Mouse (Mus musculus) hindbrain, embryonic 16.5 days (tissue): ENCODE data around the gene B3gnt2. TPM values are rescaled to one million over a fixed set of nuclear protein-coding genes. Genes with fewer than 3 reads are reported as not detected.

Experiments
- ATAC-seq: fragments of 200-750 bp; cut with Nextera tagmentation; 2 replicates; pipeline ENCODE4 v1.8.0; 2017; ENCODE audit warnings: moderate TSS enrichment, moderate library complexity
- H3K27ac ChIP-seq: fragments of 300-500 bp; sonication (generic); 2 replicates; pipeline ENCODE4 v1.5.1; 2014; ENCODE audit warnings: low read depth, mild to moderate bottlenecking, control low read depth, low read length, moderate library complexity
- H3K27me3 ChIP-seq: fragments of 300-500 bp; sonication (generic); replicated peaks from 2 replicates; pipeline ENCODE4 v1.6.1; 2014; ENCODE audit warnings: low read length; ENCODE audit not compliant: control insufficient read depth, insufficient read depth
- H3K36me3 ChIP-seq: fragments of 300-500 bp; sonication (generic); 2 replicates; pipeline ENCODE4 v1.6.1; 2014; ENCODE audit warnings: mild to moderate bottlenecking, low read length, moderate library complexity, mixed read lengths; ENCODE audit not compliant: control insufficient read depth, insufficient read depth
- H3K4me1 ChIP-seq: fragments of 300-500 bp; sonication (generic); 2 replicates; pipeline ENCODE4 v1.6.1; 2014; ENCODE audit warnings: low read depth, low read length; ENCODE audit not compliant: control insufficient read depth, insufficient read depth
- H3K4me2 ChIP-seq: fragments of 300-500 bp; sonication (generic); 2 replicates; pipeline ENCODE4 v1.6.1; 2014; ENCODE audit warnings: mild to moderate bottlenecking, low read length, control low read depth, moderate library complexity
- H3K4me3 ChIP-seq: fragments of 300-500 bp; sonication (generic); 2 replicates; pipeline ENCODE4 v1.5.1; 2014; ENCODE audit warnings: mild to moderate bottlenecking, low read length, control low read depth, moderate library complexity
- H3K9ac ChIP-seq: fragments of 300-500 bp; sonication (generic); 2 replicates; pipeline ENCODE4 v1.6.1; 2014; ENCODE audit warnings: low read depth, mild to moderate bottlenecking, control low read depth, low read length, moderate library complexity
- H3K9me3 ChIP-seq: fragments of 300-500 bp; sonication (generic); 2 replicates; pipeline ENCODE4 v1.6.1; 2014; ENCODE audit warnings: mild to moderate bottlenecking, low read length, moderate library complexity; ENCODE audit not compliant: control insufficient read depth
- WGBS: fragments of 180-500 bp; shearing (Covaris S2); extraction: QIAGEN DNeasy Blood & Tissue Kit; methylation state at CpG from one replicate; pipeline ENCODE4 v1.1.7; 2014; 5-methylcytosine and 5-hydroxymethylcytosine counted together
- polyA plus RNA-seq: library from polyadenylated mRNA; unstranded; fragments of >200 nt; fragmentation: Nextera tagmentation; extraction: Ambion mirVana; gene quantifications from 2 replicates; pipeline ENCODE4 v1.2.1, GENCODE M21; 2015

Gene B3gnt2
- polyA plus RNA-seq, 1 experiment from 2014 or later: 2.7 TPM

GRCm38 (mm10) chr11:22846093-22846835, 14.5 kb downstream of the B3gnt2 start:
- H3K4me1 ChIP-seq: peaks cover 3% of the 10 kb centered on the region; the same call in 1 of the 2 replicates
- H3K9ac ChIP-seq: no peak overlapping the region
- WGBS: 62% methylated on average over 6 of the region's 6 CpGs
- 0 out of 2 replicates have a peak, but pooled peaks have one; percentile 10 for ATAC-seq
- H3K27ac ChIP-seq: 0 out of 2 replicates have a peak overlapping the region, but pooled peaks have one; percentile 12
- no peaks in the 10 kb centered on the region for H3K9me3 ChIP-seq
- H3K4me2 ChIP-seq: no peak overlapping the region
- H3K27me3 ChIP-seq: no peaks in the 10 kb centered on the region
- H3K36me3 ChIP-seq: no peaks in the 10 kb centered on the region
- H3K4me3 ChIP-seq: no peak overlapping the region

DNA sequence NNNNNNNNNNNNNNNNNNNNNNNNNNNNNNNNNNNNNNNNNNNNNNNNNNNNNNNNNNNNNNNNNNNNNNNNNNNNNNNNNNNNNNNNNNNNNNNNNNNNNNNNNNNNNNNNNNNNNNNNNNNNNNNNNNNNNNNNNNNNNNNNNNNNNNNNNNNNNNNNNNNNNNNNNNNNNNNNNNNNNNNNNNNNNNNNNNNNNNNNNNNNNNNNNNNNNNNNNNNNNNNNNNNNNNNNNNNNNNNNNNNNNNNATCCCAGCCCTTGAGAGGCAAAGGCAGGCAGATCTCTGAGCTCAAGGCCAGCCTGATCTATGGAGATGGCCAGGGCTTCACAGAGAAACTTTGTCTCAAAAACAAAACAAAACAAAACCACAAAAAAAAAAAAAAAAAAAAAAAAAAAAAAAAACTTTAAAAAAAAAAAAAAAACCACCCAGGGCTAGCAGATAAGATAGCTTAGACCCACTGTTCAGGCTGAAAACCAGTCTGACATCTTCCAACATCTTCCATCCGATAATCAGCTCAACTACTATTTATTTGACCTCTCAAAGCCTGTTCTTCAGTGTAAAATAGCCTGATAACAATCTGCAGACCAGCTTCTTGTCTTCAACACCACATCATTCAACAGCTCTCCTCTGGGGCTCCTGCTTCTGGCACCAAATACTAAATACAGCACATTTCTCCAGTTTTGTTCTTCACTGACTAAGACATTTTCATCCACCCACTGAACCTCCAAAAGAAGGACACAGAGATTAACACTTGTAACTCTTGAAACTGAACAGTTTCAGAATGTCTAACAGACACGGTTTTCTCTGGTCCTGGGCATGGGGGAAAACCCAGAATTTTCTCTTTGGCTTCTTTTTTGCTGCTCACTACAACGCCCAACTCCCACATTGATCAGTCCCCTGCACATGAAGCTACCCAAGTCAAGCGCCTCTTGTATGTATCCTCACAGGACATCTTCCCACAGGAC, 15.7 kb downstream of the B3gnt2 start:
- Histone ChIP-seq H3K36me3 (no peaks in the 10 kb centered on the region), H3K4me3 (no peak overlapping the region)
- 86% methylated on average over 4 of the region's 4 CpGs for WGBS

DNA sequence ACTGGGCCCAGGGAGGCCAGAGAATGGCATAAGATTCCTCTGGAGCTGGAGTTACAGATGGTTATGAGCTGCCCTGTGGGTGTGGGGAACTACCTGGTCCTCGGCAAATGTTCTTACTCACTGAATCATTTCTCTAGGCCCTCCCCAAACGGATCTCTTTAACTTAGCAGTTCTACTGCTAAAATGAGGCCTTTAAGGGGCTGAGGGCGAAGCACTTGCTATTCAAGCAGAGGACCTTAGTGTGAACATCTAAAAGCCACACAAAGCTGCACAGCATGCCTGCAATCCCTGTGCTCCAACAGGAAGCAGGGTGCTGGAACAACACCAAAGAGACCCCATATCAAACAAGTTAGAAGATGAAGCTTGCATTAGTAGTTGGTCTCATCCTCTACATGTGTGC, 21.3 kb downstream of the B3gnt2 start:
- ATAC-seq: no peak
- WGBS: 69% methylated on average over 3 of the region's 3 CpGs
- Histone ChIP-seq H3K9ac (no peak overlapping the region), H3K4me3 (no peak overlapping the region), H3K9me3 (no peaks in the 10 kb centered on the region), H3K27ac (no peak overlapping the region), H3K36me3 (no peaks in the 10 kb centered on the region), H3K4me2 (no peak overlapping the region), H3K27me3 (no peaks in the 10 kb centered on the region), H3K4me1 (no peaks in the 10 kb centered on the region)

More for the DNA sequence above, 15.7 kb downstream of the B3gnt2 start:
- Histone ChIP-seq H3K4me2 (no peak overlapping the region), H3K9ac (no peak overlapping the region), H3K27ac (no peak overlapping the region), H3K27me3 (no peaks in the 10 kb centered on the region), H3K9me3 (no peaks in the 10 kb centered on the region), H3K4me1 (peaks cover 3% of the 10 kb centered on the region; the same call in 1 of the 2 replicates)
- no peak for ATAC-seq

DNA sequence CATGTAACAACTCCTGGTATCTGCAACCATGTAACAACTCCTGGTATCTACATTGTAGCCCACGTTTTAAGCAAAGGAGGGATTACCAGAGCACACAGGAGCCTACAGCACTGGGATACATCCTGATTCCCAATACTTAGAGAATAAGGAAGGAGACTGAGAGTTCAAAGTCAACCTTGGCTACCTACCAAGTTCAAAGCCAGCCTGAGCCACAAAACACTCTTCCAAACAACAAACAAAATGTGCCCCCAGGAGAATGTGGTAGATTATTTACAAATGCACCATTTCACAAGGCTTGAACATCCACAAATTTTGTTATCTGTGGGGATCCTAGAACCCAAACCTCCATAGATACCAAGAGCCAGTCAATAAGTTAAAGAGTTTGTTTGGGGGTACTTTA, 22.4 kb downstream of the B3gnt2 start:
- Histone ChIP-seq H3K27me3 (no peaks in the 10 kb centered on the region), H3K4me3 (no peak overlapping the region), H3K4me2 (no peak overlapping the region), H3K9ac (no peak overlapping the region), H3K4me1 (no peaks in the 10 kb centered on the region), H3K27ac (no peak overlapping the region), H3K36me3 (no peaks in the 10 kb centered on the region), H3K9me3 (no peaks in the 10 kb centered on the region)
- no peak for ATAC-seq
- 71% methylated on average over 1 of the region's 1 CpGs for WGBS

- no peaks in the 10 kb centered on the region for H3K9me3 ChIP-seq
- H3K9ac ChIP-seq: no peak overlapping the region
- H3K4me2 ChIP-seq: no peak overlapping the region
- ATAC-seq: no peak
- H3K4me3 ChIP-seq: no peak overlapping the region
- H3K4me1 ChIP-seq: no peaks in the 10 kb centered on the region
- H3K36me3 ChIP-seq: no peaks in the 10 kb centered on the region
- no peaks in the 10 kb centered on the region for H3K27me3 ChIP-seq
- H3K27ac ChIP-seq: no peak overlapping the region
- 95% methylated on average over 10 of the region's 10 CpGs for WGBS
Observed at GRCm38 (mm10) chr11:22836269-22836668, 24.5 kb downstream of the B3gnt2 start.

- Histone ChIP-seq H3K9me3 (no peaks in the 10 kb centered on the region), H3K27ac (no peak overlapping the region), H3K9ac (no peak overlapping the region), H3K4me2 (no peak overlapping the region), H3K4me1 (peaks cover 2% of the 10 kb centered on the region; the same call in 1 of the 2 replicates), H3K27me3 (no peaks in the 10 kb centered on the region), H3K36me3 (no peaks in the 10 kb centered on the region), H3K4me3 (no peak overlapping the region)
- no peak for ATAC-seq
- WGBS: 89% methylated on average over 4 of the region's 4 CpGs
Observed at GRCm38 (mm10) chr11:22832600-22832999, 28.2 kb downstream of the B3gnt2 start.

DNA sequence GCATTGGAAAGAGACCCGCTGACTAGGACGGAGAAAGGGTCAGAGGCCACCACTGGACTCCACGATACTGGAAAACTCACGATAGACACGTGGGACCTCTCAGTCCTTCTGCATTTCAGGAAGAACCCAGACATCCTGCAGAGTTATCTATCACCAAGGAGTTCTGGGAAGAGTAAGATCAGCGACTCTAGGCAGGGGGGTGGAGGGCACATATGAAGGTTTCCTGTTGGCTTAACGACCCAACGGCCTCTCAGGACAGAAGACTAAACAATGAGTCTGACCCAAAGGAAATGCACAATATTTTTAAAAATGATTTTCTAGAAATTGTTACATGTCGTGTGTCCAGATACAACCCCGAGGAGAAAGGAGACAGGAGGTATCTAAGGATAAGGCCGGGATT, 28.8 kb downstream of the B3gnt2 start:
- Histone ChIP-seq H3K36me3 (no peaks in the 10 kb centered on the region), H3K4me3 (no peak overlapping the region), H3K27ac (no peak overlapping the region), H3K4me1 (peaks cover 2% of the 10 kb centered on the region; the same call in 1 of the 2 replicates), H3K4me2 (no peak overlapping the region), H3K27me3 (no peaks in the 10 kb centered on the region), H3K9ac (no peak overlapping the region), H3K9me3 (no peaks in the 10 kb centered on the region)
- ATAC-seq: no peak
- WGBS: 90% methylated on average over 11 of the region's 11 CpGs

- H3K27me3 ChIP-seq: no peaks in the 10 kb centered on the region
- ATAC-seq: peak; percentile 30; the same call in 1 of the 2 replicates
- H3K9ac ChIP-seq: no peak overlapping the region
- H3K4me1 ChIP-seq: peaks cover 2% of the 10 kb centered on the region; the same call in 1 of the 2 replicates
- H3K4me3 ChIP-seq: no peak overlapping the region
- H3K36me3 ChIP-seq: no peaks in the 10 kb centered on the region
- WGBS: 60% methylated on average over 6 of the region's 6 CpGs
- no peak overlapping the region for H3K4me2 ChIP-seq
- H3K9me3 ChIP-seq: no peaks in the 10 kb centered on the region
- H3K27ac ChIP-seq: no peak overlapping the region
Observed at GRCm38 (mm10) chr11:22830684-22831083, 30.1 kb downstream of the B3gnt2 start.

- H3K36me3 ChIP-seq: no peaks in the 10 kb centered on the region
- H3K9ac ChIP-seq: no peak overlapping the region
- H3K4me3 ChIP-seq: no peak overlapping the region
- no peaks in the 10 kb centered on the region for H3K9me3 ChIP-seq
- no peaks in the 10 kb centered on the region for H3K27me3 ChIP-seq
- no peak overlapping the region for H3K4me2 ChIP-seq
- H3K27ac ChIP-seq: no peak overlapping the region
- H3K4me1 ChIP-seq: peaks cover 2% of the 10 kb centered on the region; the same call in 1 of the 2 replicates
- WGBS: 43% methylated on average over 5 of the region's 5 CpGs
- ATAC-seq: 0 out of 2 replicates have a peak, but pooled peaks have one; percentile 9
Observed at GRCm38 (mm10) chr11:22830179-22830611, 30.6 kb downstream of the B3gnt2 start.
